Mouse (Mus musculus) gastrocnemius, postnatal 36 days (tissue): ENCODE data around the gene Cd46. TPM values are rescaled to one million over a fixed set of nuclear protein-coding genes. Genes with fewer than 3 reads are reported as not detected.

ENCODE experiments used
- DNase-seq, 2 experiments: peaks; one replicate each; pipeline ENCODE4 v3.0.0; 2022
- intact Hi-C: fragments of 180-260 bp; cut with DNase I; formaldehyde crosslinking; loops from one replicate; pipeline ENCODE4 v1.15.1; 2025
- total RNA-seq, 2 experiments: library from RNA; stranded (reverse); gene quantifications; 2 replicates each; pipeline ENCODE4 v1.2.3; 2021

The Cd46 gene
- total RNA-seq, 2 experiments from 2014 or later, result 1.1 to 1.7 TPM

GRCm38 (mm10) chr1:195021831-195022230, 70.2 kb downstream of the Cd46 start:
- DNase-seq, result no peak
- intact Hi-C loops, result no loop called here

- intact Hi-C loops, result no loop called here
- no peak for DNase-seq
Measured at GRCm38 (mm10) chr1:195019062-195019600, 72.9 kb downstream of the Cd46 start.

GRCm38 (mm10) chr1:195018089-195018999, 73.7 kb downstream of the Cd46 start:
- peak; percentile 34 to 56 for DNase-seq

GRCm38 (mm10) chr1:195017626-195018025, 74.4 kb downstream of the Cd46 start:
- no peak for DNase-seq
- intact Hi-C loops, result loop anchor here (2.0 kb wide), 1 partner anchor 41 kb away; no protein-coding TSS in a partner anchor

More at GRCm38 (mm10) chr1:195018089-195018999, 73.7 kb downstream of the Cd46 start:
- intact Hi-C loops, result no loop called here

- DNase-seq, result peak; percentile 37 to 55
- intact Hi-C loops, result loop anchor here (2.0 kb wide), 1 partner anchor 40 kb away; no protein-coding TSS in a partner anchor
Measured at GRCm38 (mm10) chr1:195016811-195017501, 75.1 kb downstream of the Cd46 start.

- no peak for DNase-seq
- intact Hi-C loops, result no loop called here
Measured at GRCm38 (mm10) chr1:195015281-195015680, 76.8 kb downstream of the Cd46 start.

GRCm38 (mm10) chr1:195014201-195014885, 77.7 kb downstream of the Cd46 start:
- no peak for DNase-seq
- intact Hi-C loops, result no loop called here

- intact Hi-C loops, result no loop called here
- DNase-seq, result no peak
Measured at GRCm38 (mm10) chr1:195012531-195012930, 79.5 kb downstream of the Cd46 start.

GRCm38 (mm10) chr1:195006267-195006666, 85.8 kb downstream of the Cd46 start:
- intact Hi-C loops, result no loop called here
- no peak for DNase-seq

GRCm38 (mm10) chr1:195004194-195004593, 87.9 kb downstream of the Cd46 start:
- DNase-seq, result no peak
- intact Hi-C loops, result no loop called here

- DNase-seq, result no peak
- intact Hi-C loops, result no loop called here
Measured at GRCm38 (mm10) chr1:195003328-195003727, 88.7 kb downstream of the Cd46 start.

GRCm38 (mm10) chr1:194998396-194998795, 93.7 kb downstream of the Cd46 start:
- intact Hi-C loops, result no loop called here
- no peak for DNase-seq

GRCm38 (mm10) chr1:194995196-194995595, 96.9 kb downstream of the Cd46 start:
- intact Hi-C loops, result no loop called here
- no peak for DNase-seq

GRCm38 (mm10) chr1:194994262-194994661, 97.8 kb downstream of the Cd46 start:
- intact Hi-C loops, result no loop called here

GRCm38 (mm10) chr1:194993409-194993988, 98.5 kb downstream of the Cd46 start:
- intact Hi-C loops, result no loop called here
- no peak for DNase-seq

More at GRCm38 (mm10) chr1:194994262-194994661, 97.8 kb downstream of the Cd46 start:
- DNase-seq, result no peak

GRCm38 (mm10) chr1:194992589-194993317, 99.3 kb downstream of the Cd46 start:
- intact Hi-C loops, result no loop called here
- DNase-seq, result no peak

GRCm38 (mm10) chr1:194991654-194992053, 100.4 kb downstream of the Cd46 start:
- no peak for DNase-seq
- intact Hi-C loops, result no loop called here

- intact Hi-C loops, result no loop called here
- no peak for DNase-seq
Measured at GRCm38 (mm10) chr1:194990976-194991375, 101.1 kb downstream of the Cd46 start.

- no peak for DNase-seq
- intact Hi-C loops, result no loop called here
Measured at GRCm38 (mm10) chr1:194989024-194989423, 103.0 kb downstream of the Cd46 start.
